Mouse (Mus musculus) heart, embryonic 16.5 days (tissue): ENCODE data around the gene Gfra1. TPM values are rescaled to one million over a fixed set of nuclear protein-coding genes. Genes with fewer than 3 reads are reported as not detected.

Experiments used
- ATAC-seq: fragments of 200-750 bp; cut with Nextera tagmentation; replicated peaks from 2 replicates; pipeline ENCODE4 v1.8.0; 2017; ENCODE audit warnings: moderate number of reproducible peaks; ENCODE audit not compliant: insufficient read depth, low FRiP score; ENCODE audit errors: extremely low read depth
- H3K27ac ChIP-seq: fragments of 300-500 bp; sonication (generic); 2 replicates; pipeline ENCODE4 v1.5.1; 2014; ENCODE audit warnings: mild to moderate bottlenecking, low read length, control low read depth, moderate library complexity
- H3K27me3 ChIP-seq: fragments of 300-500 bp; sonication (generic); 2 replicates; pipeline ENCODE4 v1.6.1; 2014; ENCODE audit warnings: low read length, mixed read lengths; ENCODE audit not compliant: control insufficient read depth, insufficient read depth
- H3K36me3 ChIP-seq: fragments of 300-500 bp; sonication (generic); 2 replicates; pipeline ENCODE4 v1.6.1; 2014; ENCODE audit not compliant: control insufficient read depth, insufficient read depth
- H3K4me1 ChIP-seq: fragments of 300-500 bp; sonication (generic); 2 replicates; pipeline ENCODE4 v1.6.1; 2014; ENCODE audit warnings: low read length, mixed read lengths; ENCODE audit not compliant: control insufficient read depth, insufficient read depth
- H3K4me2 ChIP-seq: fragments of 300-500 bp; sonication (generic); 2 replicates; pipeline ENCODE4 v1.6.1; 2014; ENCODE audit warnings: low read depth, mild to moderate bottlenecking, control low read depth, low read length
- H3K4me3 ChIP-seq: fragments of 300-500 bp; sonication (generic); 2 replicates; pipeline ENCODE4 v1.5.1; 2014; ENCODE audit warnings: mild to moderate bottlenecking, control low read depth, low read length
- H3K9ac ChIP-seq: fragments of 300-500 bp; sonication (generic); 2 replicates; pipeline ENCODE4 v1.6.1; 2014; ENCODE audit warnings: low read length, control low read depth
- H3K9me3 ChIP-seq: fragments of 300-500 bp; sonication (generic); replicated peaks from 2 replicates; pipeline ENCODE4 v1.6.1; 2016; ENCODE audit warnings: low read length; ENCODE audit not compliant: control insufficient read depth
- WGBS: fragments of 180-500 bp; shearing (Covaris S2); extraction: QIAGEN DNeasy Blood & Tissue Kit; methylation state at CpG from one replicate; pipeline ENCODE4 v1.1.7; 2014; 5-methylcytosine and 5-hydroxymethylcytosine counted together
- polyA plus RNA-seq: library from polyadenylated mRNA; unstranded; fragments of >200 nt; fragmentation: Nextera tagmentation; extraction: Ambion mirVana; gene quantifications from 2 replicates; pipeline ENCODE4 v1.2.1, GENCODE M21; 2015

Gfra1 gene
- polyA plus RNA-seq, 1 experiment from 2014 or later, result 13.1 TPM

DNA sequence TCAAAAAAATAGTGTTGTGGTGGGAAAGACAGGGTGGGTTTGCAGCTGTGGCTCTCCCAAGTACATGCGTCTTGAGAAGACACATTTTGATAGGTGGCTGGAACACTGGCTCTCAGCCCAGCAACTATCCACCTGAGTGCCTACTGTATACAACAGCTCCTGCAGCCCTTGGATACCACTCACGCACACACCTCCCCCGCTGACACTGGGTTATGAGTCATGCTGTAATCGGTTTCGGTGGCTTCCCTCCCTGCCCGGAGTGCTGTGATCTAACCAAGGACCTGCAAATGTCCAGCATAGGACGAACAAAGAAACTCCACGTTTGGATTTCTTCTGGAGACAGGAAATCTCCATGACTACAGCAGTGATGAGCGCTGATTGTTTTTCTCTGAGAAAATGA is 180.4 kb downstream of the Gfra1 start:
- H3K4me3 ChIP-seq, result no peak overlapping the region
- no peak for ATAC-seq
- H3K4me1 ChIP-seq, result no peaks in the 10 kb centered on the region
- no peaks in the 10 kb centered on the region for H3K36me3 ChIP-seq
- no peak overlapping the region for H3K4me2 ChIP-seq
- H3K9ac ChIP-seq, result no peak overlapping the region
- 63% methylated on average over 9 of the region's 9 CpGs for WGBS
- H3K27me3 ChIP-seq, result no peaks in the 10 kb centered on the region
- no peak overlapping the region for H3K27ac ChIP-seq
- no peaks in the 10 kb centered on the region for H3K9me3 ChIP-seq

DNA sequence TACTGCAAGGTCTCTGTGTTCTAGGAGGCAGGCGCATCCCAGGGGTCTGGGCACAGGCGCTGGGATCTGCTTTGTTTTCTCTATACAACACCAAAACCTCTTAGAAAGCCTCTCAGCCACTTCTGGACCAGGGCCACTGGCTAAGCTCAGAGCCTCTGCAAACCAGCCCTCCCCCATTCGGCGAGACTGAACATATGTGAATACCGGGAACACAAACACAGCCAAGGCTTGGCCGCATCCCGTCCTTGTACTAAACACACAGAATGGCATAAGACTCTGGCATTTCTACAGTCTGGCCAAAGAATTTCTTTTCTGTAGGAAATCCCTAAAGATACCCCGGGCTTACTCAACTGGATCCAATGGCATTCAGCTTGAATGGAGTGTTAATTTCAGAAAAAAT is 183.9 kb downstream of the Gfra1 start:
- H3K36me3 ChIP-seq, result no peaks in the 10 kb centered on the region
- H3K4me1 ChIP-seq, result no peaks in the 10 kb centered on the region
- 82% methylated on average over 8 of the region's 8 CpGs for WGBS
- H3K4me2 ChIP-seq, result no peak overlapping the region
- no peak for ATAC-seq
- H3K9me3 ChIP-seq, result no peaks in the 10 kb centered on the region
- H3K9ac ChIP-seq, result no peak overlapping the region
- no peak overlapping the region for H3K27ac ChIP-seq
- no peak overlapping the region for H3K4me3 ChIP-seq
- H3K27me3 ChIP-seq, result no peaks in the 10 kb centered on the region

DNA sequence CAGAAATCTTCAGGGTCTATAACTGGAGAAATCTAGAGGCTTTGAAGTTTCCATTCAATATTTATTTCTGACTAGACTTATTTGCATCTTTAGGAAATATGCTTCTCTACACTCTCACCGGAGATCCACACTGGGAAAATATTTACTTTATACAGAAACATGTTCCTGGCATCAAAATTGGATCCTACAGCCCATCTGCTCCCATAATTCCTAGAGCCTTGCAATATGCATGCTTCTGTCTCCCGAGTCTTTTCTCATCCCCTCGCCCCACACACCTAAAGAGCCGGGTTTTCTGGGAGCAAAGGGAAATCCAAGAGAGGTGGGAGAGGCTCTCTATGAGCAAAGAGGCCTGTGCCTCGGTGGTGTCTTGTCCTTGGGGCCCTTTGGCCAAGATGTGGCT is 184.9 kb downstream of the Gfra1 start:
- no peak overlapping the region for H3K9ac ChIP-seq
- H3K4me1 ChIP-seq, result no peaks in the 10 kb centered on the region
- no peak overlapping the region for H3K27ac ChIP-seq
- H3K4me2 ChIP-seq, result no peak overlapping the region
- 81% methylated on average over 5 of the region's 5 CpGs for WGBS
- no peak overlapping the region for H3K4me3 ChIP-seq
- no peaks in the 10 kb centered on the region for H3K36me3 ChIP-seq
- no peaks in the 10 kb centered on the region for H3K9me3 ChIP-seq
- H3K27me3 ChIP-seq, result no peaks in the 10 kb centered on the region
- ATAC-seq, result no peak

DNA sequence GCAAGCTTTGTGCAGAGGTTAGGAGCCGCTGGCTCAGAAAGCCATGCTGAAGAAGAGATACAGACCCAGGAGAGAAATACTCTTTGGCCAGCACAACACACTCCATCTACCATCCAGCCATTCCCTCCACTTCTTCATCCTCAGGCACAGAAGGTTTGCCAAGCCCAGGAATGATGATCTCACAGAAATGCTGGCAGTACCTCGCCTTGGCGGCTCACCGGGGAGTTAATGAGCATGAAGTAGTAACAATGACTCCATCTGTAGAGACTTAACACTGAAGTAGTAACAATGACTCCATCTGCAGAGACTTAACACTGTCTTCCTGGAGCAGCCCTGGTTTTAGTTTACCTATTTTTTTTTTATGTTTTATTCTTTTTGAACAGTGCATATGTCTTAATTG is 187.2 kb downstream of the Gfra1 start:
- WGBS, result 86% methylated on average over 4 of the region's 4 CpGs

DNA sequence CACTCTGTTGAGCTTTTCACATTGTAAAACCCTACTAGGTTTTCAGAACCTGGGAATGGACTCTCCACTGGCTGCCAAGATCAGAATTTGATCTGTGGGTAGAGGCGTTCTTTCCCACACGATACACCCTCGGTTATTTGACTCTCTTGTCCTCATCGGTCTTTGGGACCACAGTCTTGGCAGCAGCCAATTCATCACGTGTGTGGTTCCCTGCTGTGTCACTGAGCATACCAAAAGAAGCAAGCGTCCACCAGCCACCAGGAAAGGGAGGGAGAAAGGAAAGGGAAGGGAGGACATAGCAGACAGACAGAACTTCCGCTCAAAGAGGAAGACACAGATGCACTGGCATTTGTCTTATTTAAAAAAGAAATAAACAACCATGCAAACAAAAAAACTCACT is 189.1 kb downstream of the Gfra1 start:
- Histone ChIP-seq H3K27ac (no peak overlapping the region), H3K9me3 (no peaks in the 10 kb centered on the region), H3K27me3 (no peaks in the 10 kb centered on the region), H3K36me3 (no peaks in the 10 kb centered on the region), H3K4me1 (no peaks in the 10 kb centered on the region), H3K4me3 (no peak overlapping the region), H3K4me2 (no peak overlapping the region), H3K9ac (no peak overlapping the region)
- 58% methylated on average over 7 of the region's 7 CpGs for WGBS
- ATAC-seq, result no peak

More for the DNA sequence above, 187.2 kb downstream of the Gfra1 start:
- Histone ChIP-seq H3K9ac (no peak overlapping the region), H3K4me3 (no peak overlapping the region), H3K4me2 (no peak overlapping the region), H3K36me3 (no peaks in the 10 kb centered on the region), H3K4me1 (no peaks in the 10 kb centered on the region), H3K27ac (no peak overlapping the region), H3K27me3 (no peaks in the 10 kb centered on the region), H3K9me3 (no peaks in the 10 kb centered on the region)
- ATAC-seq, result no peak

DNA sequence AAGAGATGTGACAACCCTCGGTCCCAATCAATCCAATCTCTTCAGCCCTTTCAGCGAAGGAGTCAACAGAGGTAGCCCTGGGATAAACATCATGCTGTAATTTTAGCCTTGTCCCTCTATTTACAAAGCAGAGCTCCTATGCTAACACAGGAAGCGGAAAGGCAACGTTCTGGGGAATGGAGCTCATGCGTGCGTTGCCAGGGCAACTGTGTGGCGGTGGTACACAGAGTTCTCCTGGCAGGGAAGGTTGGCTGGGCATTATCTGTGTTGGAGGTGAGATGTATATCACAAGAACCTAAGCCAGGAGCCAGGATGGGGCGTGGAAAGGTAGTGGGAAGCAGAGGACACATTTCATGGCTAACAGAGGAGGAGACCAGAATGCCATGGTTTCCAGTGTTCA is 194.8 kb downstream of the Gfra1 start:
- Histone ChIP-seq H3K27me3 (peaks cover 5% of the 10 kb centered on the region; the same call in 1 of the 2 replicates), H3K4me1 (no peaks in the 10 kb centered on the region), H3K4me3 (no peak overlapping the region), H3K9me3 (no peaks in the 10 kb centered on the region), H3K4me2 (no peak overlapping the region), H3K9ac (no peak overlapping the region), H3K36me3 (no peaks in the 10 kb centered on the region), H3K27ac (no peak overlapping the region)
- ATAC-seq, result no peak
- 75% methylated on average over 8 of the region's 8 CpGs for WGBS

DNA sequence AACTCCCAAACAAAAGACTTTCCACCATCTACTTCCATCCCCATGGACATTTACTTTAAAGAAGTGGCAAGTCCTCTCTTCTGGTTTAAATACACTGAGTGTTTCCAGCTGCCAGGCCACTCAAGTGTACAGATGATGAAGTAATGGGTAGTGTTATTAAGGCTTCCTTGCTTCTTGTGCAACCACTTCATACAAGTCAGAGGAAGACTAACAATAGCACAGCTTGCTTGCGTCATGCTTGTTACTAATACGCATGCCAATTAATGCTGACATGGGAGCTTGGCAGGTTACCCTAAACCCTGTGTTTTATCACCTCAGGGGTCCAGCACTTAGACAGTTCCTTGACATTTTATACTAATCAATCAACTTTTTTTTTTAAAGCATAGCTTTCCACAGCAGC is 196.5 kb downstream of the Gfra1 start:
- WGBS, result 57% methylated on average over 2 of the region's 2 CpGs
- no peaks in the 10 kb centered on the region for H3K9me3 ChIP-seq
- no peak overlapping the region for H3K4me3 ChIP-seq
- H3K27ac ChIP-seq, result no peak overlapping the region
- ATAC-seq, result no peak
- no peak overlapping the region for H3K9ac ChIP-seq
- peaks cover 5% of the 10 kb centered on the region; the same call in 1 of the 2 replicates for H3K27me3 ChIP-seq
- no peaks in the 10 kb centered on the region for H3K36me3 ChIP-seq
- no peak overlapping the region for H3K4me2 ChIP-seq
- H3K4me1 ChIP-seq, result peaks cover 10% of the 10 kb centered on the region; the same call in 1 of the 2 replicates

DNA sequence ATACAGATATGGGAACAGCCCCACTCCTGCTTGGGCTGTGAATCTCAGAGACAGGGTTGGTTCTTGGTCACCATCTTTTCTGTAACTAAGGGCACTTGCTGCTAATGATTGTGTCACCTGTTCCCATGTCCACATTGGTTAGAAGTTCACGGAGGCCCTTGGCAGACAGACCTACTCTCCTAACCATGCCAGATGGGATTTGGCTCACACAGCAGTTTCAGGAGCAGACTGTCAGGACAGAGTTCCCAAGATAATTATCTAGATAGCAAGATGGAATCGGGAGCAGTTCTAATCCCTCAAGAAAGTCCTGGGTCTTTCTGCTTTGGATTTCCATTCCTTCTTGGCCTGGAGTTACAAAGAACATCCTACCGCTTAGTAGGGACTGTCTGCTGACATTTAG is 199.2 kb downstream of the Gfra1 start:
- H3K4me2 ChIP-seq, result no peak overlapping the region
- no peak overlapping the region for H3K9ac ChIP-seq
- H3K27ac ChIP-seq, result no peak overlapping the region
- 88% methylated on average over 3 of the region's 3 CpGs for WGBS
- no peaks in the 10 kb centered on the region for H3K9me3 ChIP-seq
- H3K4me1 ChIP-seq, result peaks cover 11% of the 10 kb centered on the region; the same call in 1 of the 2 replicates
- no peaks in the 10 kb centered on the region for H3K36me3 ChIP-seq
- no peak overlapping the region for H3K4me3 ChIP-seq
- ATAC-seq, result no peak
- peaks cover 7% of the 10 kb centered on the region; the same call in 1 of the 2 replicates for H3K27me3 ChIP-seq

DNA sequence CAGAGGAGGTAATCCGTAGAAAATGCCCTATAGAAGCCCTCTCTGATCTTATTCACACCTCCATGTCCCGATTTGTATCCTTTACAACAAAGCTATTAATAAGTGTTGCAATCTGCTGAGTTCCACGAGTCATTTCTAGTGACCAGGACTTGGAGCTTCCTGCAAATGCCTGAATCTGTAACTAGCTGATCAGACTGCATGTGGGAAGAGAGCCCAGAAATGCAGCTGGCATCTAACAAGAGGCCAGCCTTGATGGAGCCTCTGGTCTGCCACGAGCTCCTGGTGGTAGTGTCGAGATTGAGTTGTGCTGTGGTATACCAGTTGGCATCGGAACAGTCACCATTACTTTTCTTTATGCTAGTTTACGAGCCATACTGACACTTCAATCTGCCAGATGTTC is 200.3 kb downstream of the Gfra1 start:
- H3K27me3 ChIP-seq, result peaks cover 5% of the 10 kb centered on the region; the same call in 1 of the 2 replicates
- ATAC-seq, result no peak
- no peak overlapping the region for H3K9ac ChIP-seq
- no peak overlapping the region for H3K4me3 ChIP-seq
- WGBS, result 67% methylated on average over 7 of the region's 7 CpGs
- H3K36me3 ChIP-seq, result no peaks in the 10 kb centered on the region
- peaks cover 11% of the 10 kb centered on the region; the same call in 1 of the 2 replicates for H3K4me1 ChIP-seq
- no peak overlapping the region for H3K4me2 ChIP-seq
- no peaks in the 10 kb centered on the region for H3K9me3 ChIP-seq
- no peak overlapping the region for H3K27ac ChIP-seq
